Mouse (Mus musculus) kidney, postnatal 10 days (tissue): ENCODE measurements around the gene Scyl2.

Experiments used
- DNase-seq: peaks from one replicate; pipeline ENCODE4 v3.0.0; 2021; ENCODE audit warnings: mixed read lengths

The Scyl2 gene

GRCm38 (mm10) chr10:89594309-89594708 lies 91.8 kb downstream of the Scyl2 start:
- DNase-seq, result no peak

- no peak for DNase-seq
Observed at GRCm38 (mm10) chr10:89592797-89593196, 93.3 kb downstream of the Scyl2 start.

GRCm38 (mm10) chr10:89589877-89590276 lies 96.2 kb downstream of the Scyl2 start:
- no peak for DNase-seq
